Mouse (Mus musculus) bone marrow, adult 2 months (tissue): Measurements from ENCODE around the gene Ppm1g. TPM values are rescaled to one million over a fixed set of nuclear protein-coding genes. Genes with fewer than 3 reads are reported as not detected.

ENCODE experiments used
- H3K27ac ChIP-seq: fragments of 200-500 bp; 2 replicates; pipeline ENCODE4 v1.5.1; 2012; ENCODE audit warnings: low read depth, mild to moderate bottlenecking, control low read depth, inconsistent platforms, low read length; ENCODE audit not compliant: control insufficient read depth, poor library complexity, insufficient read depth
- H3K4me1 ChIP-seq: fragments of 200-500 bp; 2 replicates; pipeline ENCODE4 v1.6.1; 2011; ENCODE audit warnings: low read length; ENCODE audit not compliant: control insufficient read depth, insufficient read depth
- H3K4me3 ChIP-seq: fragments of 200-500 bp; replicated peaks from 2 replicates; pipeline ENCODE3; 2011; ENCODE audit warnings: mild to moderate bottlenecking, low read depth, low read length, control low read depth; ENCODE audit not compliant: control insufficient read depth
- CTCF ChIP-seq: fragments of 200-500 bp; IDR thresholded peaks from 2 replicates; pipeline ENCODE4 v1.5.1; 2011; ENCODE audit warnings: low read length, control low read depth; ENCODE audit not compliant: control insufficient read depth, insufficient read depth
- POLR2A ChIP-seq: fragments of 200-500 bp; IDR thresholded peaks from 2 replicates; pipeline ENCODE4 v1.6.1; 2011; ENCODE audit warnings: low read depth, mild to moderate bottlenecking, control low read depth, low read length, borderline replicate concordance; ENCODE audit not compliant: control insufficient read depth
- WGBS: fragments of 180-500 bp; shearing (Covaris S2); methylation state at CpG from one replicate; pipeline ENCODE4 v1.1.7; 2018; 5-methylcytosine and 5-hydroxymethylcytosine counted together
- polyA plus RNA-seq: library from polyadenylated mRNA; stranded (reverse); fragments of >200 nt; gene quantifications from 2 replicates; pipeline ENCODE4 v1.2.4, GENCODE M21; 2011; ENCODE audit warnings: low replicate concordance; ENCODE audit not compliant: missing spikeins, insufficient read depth, insufficient read length

The Ppm1g gene
- polyA plus RNA-seq, 1 experiment: 147 TPM

- H3K4me3 ChIP-seq: no peak overlapping the region
- H3K27ac ChIP-seq: no peak overlapping the region
- TF ChIP-seq CTCF (no peak), POLR2A (no peak)
- 85% methylated on average over 9 of the region's 9 CpGs for WGBS
- H3K4me1 ChIP-seq: no peaks in the 10 kb centered on the region; the same call in 1 of the 2 replicates
Measured at GRCm38 (mm10) chr5:31190201-31190600, 30.3 kb downstream of the Ppm1g start.

- Histone ChIP-seq H3K4me1 (no peaks in the 10 kb centered on the region; the same call in 1 of the 2 replicates), H3K27ac (no peak overlapping the region), H3K4me3 (no peak overlapping the region)
- TF ChIP-seq POLR2A (no peak), CTCF (0 out of 2 replicates have a peak, but pooled peaks have one; percentile 13)
- 71% methylated on average over 4 of the region's 4 CpGs for WGBS
Measured at GRCm38 (mm10) chr5:31188223-31188840, 32.2 kb downstream of the Ppm1g start.

GRCm38 (mm10) chr5:31183678-31184077 is 36.8 kb downstream of the Ppm1g start:
- no peak overlapping the region for H3K4me3 ChIP-seq
- H3K4me1 ChIP-seq: no peaks in the 10 kb centered on the region
- 44% methylated on average over 4 of the region's 4 CpGs for WGBS
- TF ChIP-seq CTCF (no peak), POLR2A (no peak)
- no peak overlapping the region for H3K27ac ChIP-seq

- Histone ChIP-seq H3K27ac (no peak overlapping the region), H3K4me1 (no peaks in the 10 kb centered on the region), H3K4me3 (no peak overlapping the region)
- TF ChIP-seq CTCF: no peak
- no peak for TF ChIP-seq POLR2A
- WGBS: 90% methylated on average over 9 of the region's 9 CpGs
Measured at GRCm38 (mm10) chr5:31181183-31181770, 39.2 kb downstream of the Ppm1g start.

GRCm38 (mm10) chr5:31179766-31180630 is 40.5 kb downstream of the Ppm1g start, which contains the start of the genes Gm29609 and Gtf3c2:
TSS of gene Gm29609 (minus strand) at chr5:31179911.
TSS of gene Gtf3c2 (minus strand) at chr5:31180144.
- TF ChIP-seq CTCF (no peak), POLR2A (peak; percentile 82; the same call in 1 of the 2 replicates)

GRCm38 (mm10) chr5:31179301-31179765 is 41.2 kb downstream of the Ppm1g start:
- Histone ChIP-seq H3K27ac (peak overlapping the region; percentile 92), H3K4me3 (peak overlapping the region; percentile 95), H3K4me1 (no peaks in the 10 kb centered on the region)
- under 1% methylated on average over 25 of the region's 25 CpGs for whole genome bisulfite sequencing
- no peak for TF ChIP-seq CTCF
- peak; percentile 11; the same call in 1 of the 2 replicates for TF ChIP-seq POLR2A

More at GRCm38 (mm10) chr5:31179766-31180630, 40.5 kb downstream of the Ppm1g start, which contains the start of the genes Gm29609 and Gtf3c2:
- under 1% methylated on average over 59 of the region's 59 CpGs for WGBS
- Histone ChIP-seq H3K27ac (peak within 1 kb of the TSS; percentile 92), H3K4me1 (no peaks in the 10 kb centered on the region), H3K4me3 (peak within 1 kb of the TSS; percentile 95)

- 87% methylated on average over 4 of the region's 4 CpGs for WGBS
- Histone ChIP-seq H3K4me3 (no peak overlapping the region), H3K27ac (no peak overlapping the region), H3K4me1 (no peaks in the 10 kb centered on the region)
- TF ChIP-seq POLR2A (no peak), CTCF (no peak)
Measured at GRCm38 (mm10) chr5:31168630-31169029, 51.9 kb downstream of the Ppm1g start.
